Mouse (Mus musculus) large intestine, adult 2 months (tissue): ENCODE measurements at regions not wholly inside any gene's neighbourhood (a gene's known extent, or its start where the extent isn't known, plus 50 kb on each side); places are given as distances from the start of the nearest gene placed in this dataset.

Experiments
- DNase-seq: peaks from one replicate; pipeline ENCODE4 v3.0.0-alpha.2; 2012; ENCODE audit warnings: low read depth, low spot score
- WGBS: fragments of 180-500 bp; shearing (Covaris S2); methylation state at CpG from one replicate; pipeline ENCODE4 v1.1.7; 2018; 5-methylcytosine and 5-hydroxymethylcytosine counted together

- 85% methylated on average over 6 of the region's 6 CpGs for WGBS
- DNase-seq: no peak
These were observed 297.0 kb upstream of the Gm10295 start for GRCm38 (mm10) chr7:71648314-71648713.

- WGBS: 85% methylated on average over 3 of the region's 3 CpGs
- no peak for DNase-seq
These were observed 295.7 kb upstream of the Gm10295 start for GRCm38 (mm10) chr7:71646944-71647343.

GRCm38 (mm10) chr7:71623048-71623447 lies 271.8 kb upstream of the Gm10295 start:
- 26% methylated on average over 13 of the region's 13 CpGs for WGBS
- DNase-seq: no peak

GRCm38 (mm10) chr7:71603159-71603558 lies 251.9 kb upstream of the Gm10295 start:
- no peak for DNase-seq

GRCm38 (mm10) chr7:71596780-71597179 lies 245.5 kb upstream of the Gm10295 start:
- 87% methylated on average over 3 of the region's 3 CpGs for WGBS

More at GRCm38 (mm10) chr7:71603159-71603558, 251.9 kb upstream of the Gm10295 start:
- 29% methylated on average over 2 of the region's 2 CpGs for WGBS

GRCm38 (mm10) chr7:71587626-71588025 lies 236.3 kb upstream of the Gm10295 start:
- WGBS: 78% methylated on average over 5 of the region's 5 CpGs

More at GRCm38 (mm10) chr7:71596780-71597179, 245.5 kb upstream of the Gm10295 start:
- DNase-seq: no peak

GRCm38 (mm10) chr7:71583443-71584055 lies 232.3 kb upstream of the Gm10295 start:
- no peak for DNase-seq
- WGBS: 29% methylated on average over 1 of the region's 1 CpGs

More at GRCm38 (mm10) chr7:71587626-71588025, 236.3 kb upstream of the Gm10295 start:
- DNase-seq: no peak

GRCm38 (mm10) chr7:71581746-71582145 lies 230.5 kb upstream of the Gm10295 start:
- 33% methylated on average over 3 of the region's 3 CpGs for WGBS
- no peak for DNase-seq

- no peak for DNase-seq
- WGBS: 61% methylated on average over 2 of the region's 2 CpGs
These were observed 209.1 kb upstream of the Gm10295 start for GRCm38 (mm10) chr7:71560296-71560936.

- WGBS: 90% methylated on average over 5 of the region's 5 CpGs
These were observed 205.2 kb upstream of the Gm10295 start for GRCm38 (mm10) chr7:71556473-71556872.

GRCm38 (mm10) chr7:71555476-71555875 lies 204.2 kb upstream of the Gm10295 start:
- WGBS: 78% methylated on average over 3 of the region's 3 CpGs
- no peak for DNase-seq

More at GRCm38 (mm10) chr7:71556473-71556872, 205.2 kb upstream of the Gm10295 start:
- DNase-seq: no peak

GRCm38 (mm10) chr7:71546606-71547213 lies 195.4 kb upstream of the Gm10295 start:
- DNase-seq: no peak
- 71% methylated on average over 6 of the region's 6 CpGs for WGBS

GRCm38 (mm10) chr7:71541467-71541866 lies 190.2 kb upstream of the Gm10295 start:
- WGBS: 62% methylated on average over 2 of the region's 2 CpGs
- no peak for DNase-seq

GRCm38 (mm10) chr7:71533109-71533508 lies 181.8 kb upstream of the Gm10295 start:
- no peak for DNase-seq
- WGBS: 40% methylated on average over 5 of the region's 5 CpGs

- 14% methylated on average over 6 of the region's 6 CpGs for WGBS
- no peak for DNase-seq
These were observed 180.2 kb upstream of the Gm10295 start for GRCm38 (mm10) chr7:71531496-71531895.

- 52% methylated on average over 4 of the region's 4 CpGs for WGBS
- DNase-seq: no peak
These were observed 179.6 kb upstream of the Gm10295 start for GRCm38 (mm10) chr7:71530922-71531321.

GRCm38 (mm10) chr7:71526152-71526551 lies 174.9 kb upstream of the Gm10295 start:
- no peak for DNase-seq
- WGBS: 84% methylated on average over 2 of the region's 2 CpGs

- no peak for DNase-seq
These were observed 173.4 kb upstream of the Gm10295 start for GRCm38 (mm10) chr7:71524577-71525126.

GRCm38 (mm10) chr7:71524119-71524518 lies 172.8 kb upstream of the Gm10295 start:
- no peak for DNase-seq
- 76% methylated on average over 2 of the region's 2 CpGs for WGBS

- DNase-seq: no peak
- WGBS: 83% methylated on average over 3 of the region's 3 CpGs
These were observed 156.1 kb upstream of the Gm10295 start for GRCm38 (mm10) chr7:71507379-71507778.

- no peak for DNase-seq
- 44% methylated on average over 6 of the region's 6 CpGs for WGBS
These were observed 149.4 kb upstream of the Gm10295 start for GRCm38 (mm10) chr7:71500719-71501118.
